Mouse (Mus musculus) natural killer cell, adult 2 months (primary cell): ENCODE measurements around the gene Elf3.
"Not testable (repeated sequence)": the region's sequence is repeated elsewhere in the genome, so short reads cannot be mapped to it uniquely, and the experiment has no call there.

ENCODE experiments used
- DNase-seq, 2 experiments: peaks; one replicate each; pipeline ENCODE4 v3.0.0; 2022; ENCODE audit warnings: low spot score in 2 of 2

Elf3 gene

GRCm38 (mm10) chr1:135237131-135237851 is 21.1 kb downstream of the Elf3 start:
- no peak for DNase-seq

GRCm38 (mm10) chr1:135234771-135235170 is 23.6 kb downstream of the Elf3 start:
- DNase-seq, result no peak

GRCm38 (mm10) chr1:135233961-135234360 is 24.4 kb downstream of the Elf3 start:
- no peak for DNase-seq

DNA sequence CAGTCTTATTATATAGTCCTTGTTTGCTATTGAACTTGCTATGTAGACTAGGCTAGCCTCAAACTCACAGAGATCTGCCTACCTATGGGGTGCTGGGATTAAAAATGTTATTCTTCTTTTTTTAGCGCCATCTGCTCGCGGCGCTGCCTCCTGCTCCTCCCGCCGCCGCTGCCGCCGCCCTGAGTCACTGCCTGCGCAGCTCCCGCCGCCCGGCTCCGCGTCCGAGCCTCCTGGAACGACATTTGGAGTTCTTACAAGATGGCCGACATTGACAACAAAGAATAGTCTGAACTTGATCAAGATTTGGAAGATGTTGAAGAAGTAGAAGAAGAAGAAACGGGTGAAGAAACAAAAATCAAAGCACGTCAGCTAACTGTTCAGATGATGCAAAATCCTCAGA is 26.5 kb downstream of the Elf3 start:
- DNase-seq, result not testable (repeated sequence)

DNA sequence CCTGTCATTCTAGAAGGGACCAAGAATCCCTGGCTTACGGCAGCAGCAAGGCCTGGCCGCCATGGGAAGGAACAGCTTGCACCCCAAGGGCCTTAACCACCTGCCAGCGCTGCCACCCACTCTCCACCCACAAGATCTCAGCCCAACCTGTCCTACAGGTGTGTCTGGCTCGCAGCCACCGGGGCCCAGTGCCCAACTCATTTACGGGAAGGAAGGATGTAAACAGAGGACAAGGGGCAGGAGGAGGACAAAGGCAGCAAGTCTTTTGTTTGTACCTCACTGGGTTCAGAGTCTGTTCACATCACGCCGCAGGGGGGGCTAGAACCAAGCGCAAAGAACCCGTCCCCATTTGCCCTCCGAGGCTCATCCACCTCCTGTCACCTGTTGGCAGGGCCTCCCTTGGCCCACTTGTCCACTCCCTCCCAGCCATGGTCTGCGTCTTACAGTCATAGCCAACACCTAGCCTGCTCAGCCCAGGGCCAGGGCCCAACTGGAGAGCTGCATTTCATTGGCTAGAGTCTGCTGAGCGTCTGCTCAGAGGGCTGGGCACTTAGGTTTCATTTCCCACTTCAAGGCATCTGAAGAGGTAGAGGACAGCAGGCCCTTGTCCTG is 30.9 kb downstream of the Elf3 start:
- no peak for DNase-seq

DNA sequence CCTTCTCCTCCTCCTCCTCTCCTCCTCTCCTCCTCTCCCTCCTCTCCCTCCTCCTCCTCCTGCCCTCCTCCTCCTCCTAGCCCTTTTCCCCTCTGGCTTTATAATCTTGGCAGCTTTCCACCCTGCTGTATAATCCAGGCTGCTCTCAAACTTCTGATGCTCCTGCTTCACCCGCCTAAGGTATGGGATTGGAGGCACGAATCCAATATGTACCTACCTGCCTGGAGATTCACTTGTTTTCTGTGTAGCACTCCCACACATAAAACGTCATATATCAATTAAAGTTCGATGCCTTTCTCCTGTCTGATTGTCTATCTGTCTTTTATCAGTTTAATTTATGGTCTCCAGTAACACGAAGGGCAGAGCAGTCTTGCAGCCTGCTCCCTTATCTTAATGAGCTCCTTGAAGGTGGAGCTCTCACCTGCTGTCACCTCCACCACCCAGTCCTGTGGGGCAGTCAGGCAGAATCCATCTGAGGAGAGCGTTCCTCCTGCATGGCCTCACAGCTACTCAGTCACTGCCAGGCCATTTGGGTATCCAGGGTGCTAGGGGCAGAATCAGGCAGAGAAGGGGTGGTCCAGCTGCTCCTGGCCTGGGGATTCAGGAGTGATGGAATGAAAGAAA is 33.3 kb downstream of the Elf3 start:
- no peak for DNase-seq

DNA sequence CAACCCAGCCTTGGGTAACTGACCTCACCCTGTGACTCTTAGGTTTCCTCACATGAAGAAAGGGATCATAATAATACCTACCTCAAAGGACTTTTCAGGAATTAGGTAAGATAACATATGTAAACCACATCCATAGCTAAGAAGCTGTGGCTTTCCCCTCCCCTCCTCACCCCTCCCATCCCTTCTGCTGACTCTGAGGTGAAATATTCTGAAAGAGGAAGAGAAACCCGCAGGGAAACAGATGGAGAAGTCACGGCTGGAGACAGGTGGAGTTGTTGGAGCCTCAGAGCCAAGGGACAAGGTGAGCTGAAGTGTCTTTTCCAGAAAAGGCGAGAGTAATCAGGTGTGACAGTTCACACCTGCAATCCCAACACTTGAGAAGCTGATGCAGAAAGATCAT is 34.2 kb downstream of the Elf3 start:
- no peak for DNase-seq

DNA sequence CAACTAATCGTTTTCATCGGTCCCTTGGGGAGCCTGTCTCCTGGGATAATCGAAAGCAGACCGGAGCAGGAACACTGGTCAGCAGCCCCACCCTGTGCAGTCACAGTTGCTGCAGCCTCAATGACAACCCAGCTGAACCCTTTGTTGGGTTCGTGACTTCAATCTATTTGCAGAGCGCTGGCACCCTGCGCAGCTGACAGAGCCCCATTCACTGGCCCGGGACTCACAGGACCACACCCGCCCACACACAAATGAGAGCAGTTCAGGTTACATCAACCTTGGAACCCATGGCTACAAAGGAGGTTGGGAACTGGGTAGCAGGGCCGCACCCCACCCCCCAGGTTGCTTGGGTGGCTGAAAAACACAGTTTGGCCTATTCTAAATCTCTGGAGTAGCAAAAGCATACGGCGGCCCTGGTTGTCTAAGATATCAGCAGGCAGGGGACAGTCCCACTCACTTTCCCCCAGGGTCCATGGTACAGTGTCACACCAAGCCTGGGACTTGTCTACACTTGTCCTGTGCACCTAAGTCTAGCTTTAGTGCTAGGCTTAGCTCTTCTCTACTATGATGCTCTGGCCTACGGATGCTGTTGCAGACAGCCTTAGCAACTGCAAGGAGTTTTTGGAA is 40.6 kb downstream of the Elf3 start:
- no peak for DNase-seq

DNA sequence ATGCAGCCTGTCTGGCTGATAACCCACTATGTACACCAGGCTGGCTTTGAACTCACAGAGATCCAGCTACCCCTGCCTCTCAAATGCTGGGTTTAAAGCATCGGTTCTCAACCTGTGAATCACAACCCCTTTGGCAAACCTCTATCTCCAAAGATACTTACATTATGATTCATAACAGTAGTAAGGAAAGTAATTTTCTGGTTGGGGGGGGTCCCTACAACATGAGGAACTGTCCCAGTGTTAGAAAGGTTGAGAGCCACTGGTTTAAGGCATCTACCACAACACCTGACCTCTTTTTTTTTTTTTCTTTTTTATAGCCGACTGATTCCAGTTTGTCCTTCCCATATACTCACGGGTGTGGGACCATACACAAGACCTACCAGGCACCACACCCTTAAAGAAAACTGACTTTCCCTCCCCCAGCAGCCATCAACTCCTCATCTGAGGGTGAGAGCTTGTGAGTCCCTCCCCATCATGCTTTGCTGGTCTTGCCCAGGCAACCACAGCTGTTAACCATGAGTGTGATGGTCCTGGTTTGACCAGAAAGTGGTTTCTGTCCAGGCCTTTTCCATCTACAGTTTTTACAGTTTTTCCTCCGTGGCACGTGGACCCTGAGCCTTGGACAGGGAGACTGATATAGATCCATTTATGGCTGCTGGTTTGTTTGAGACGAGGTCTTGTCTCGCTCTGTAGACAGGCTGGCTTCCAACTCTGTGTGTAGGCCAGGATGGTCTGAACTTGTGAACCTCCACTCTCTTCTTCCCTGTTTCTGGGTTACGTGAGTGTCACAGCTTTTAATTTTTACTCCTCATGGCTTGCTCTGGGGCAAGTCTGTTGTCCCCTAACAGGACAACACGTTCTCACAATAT is 44.4 kb downstream of the Elf3 start:
- DNase-seq, result no peak

GRCm38 (mm10) chr1:135210421-135210820 is 47.9 kb downstream of the Elf3 start:
- DNase-seq, result no peak

GRCm38 (mm10) chr1:135208716-135209115 is 49.7 kb downstream of the Elf3 start:
- no peak for DNase-seq

- DNase-seq, result no peak
Observed at GRCm38 (mm10) chr1:135206586-135207339, 51.6 kb downstream of the Elf3 start.

DNA sequence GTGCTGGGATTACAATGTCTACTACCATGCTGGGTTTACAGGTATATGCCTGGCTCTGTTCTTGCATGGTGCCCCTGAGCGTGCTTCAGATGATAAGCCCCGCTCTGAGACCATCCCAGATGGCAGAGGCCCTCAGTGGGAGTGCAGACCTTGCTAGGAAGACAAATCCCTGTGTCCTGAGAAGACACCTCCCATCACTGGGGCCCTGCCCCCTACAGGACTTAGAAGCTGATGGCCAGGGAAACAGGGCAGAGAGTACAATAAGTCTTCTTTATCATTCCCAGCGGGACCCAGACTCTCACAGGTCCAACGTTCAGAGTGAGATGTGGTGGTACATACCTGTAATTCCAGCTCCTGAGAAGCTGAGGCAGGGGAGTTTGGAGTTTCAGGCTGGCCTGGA is 53.1 kb downstream of the Elf3 start:
- no peak for DNase-seq

DNA sequence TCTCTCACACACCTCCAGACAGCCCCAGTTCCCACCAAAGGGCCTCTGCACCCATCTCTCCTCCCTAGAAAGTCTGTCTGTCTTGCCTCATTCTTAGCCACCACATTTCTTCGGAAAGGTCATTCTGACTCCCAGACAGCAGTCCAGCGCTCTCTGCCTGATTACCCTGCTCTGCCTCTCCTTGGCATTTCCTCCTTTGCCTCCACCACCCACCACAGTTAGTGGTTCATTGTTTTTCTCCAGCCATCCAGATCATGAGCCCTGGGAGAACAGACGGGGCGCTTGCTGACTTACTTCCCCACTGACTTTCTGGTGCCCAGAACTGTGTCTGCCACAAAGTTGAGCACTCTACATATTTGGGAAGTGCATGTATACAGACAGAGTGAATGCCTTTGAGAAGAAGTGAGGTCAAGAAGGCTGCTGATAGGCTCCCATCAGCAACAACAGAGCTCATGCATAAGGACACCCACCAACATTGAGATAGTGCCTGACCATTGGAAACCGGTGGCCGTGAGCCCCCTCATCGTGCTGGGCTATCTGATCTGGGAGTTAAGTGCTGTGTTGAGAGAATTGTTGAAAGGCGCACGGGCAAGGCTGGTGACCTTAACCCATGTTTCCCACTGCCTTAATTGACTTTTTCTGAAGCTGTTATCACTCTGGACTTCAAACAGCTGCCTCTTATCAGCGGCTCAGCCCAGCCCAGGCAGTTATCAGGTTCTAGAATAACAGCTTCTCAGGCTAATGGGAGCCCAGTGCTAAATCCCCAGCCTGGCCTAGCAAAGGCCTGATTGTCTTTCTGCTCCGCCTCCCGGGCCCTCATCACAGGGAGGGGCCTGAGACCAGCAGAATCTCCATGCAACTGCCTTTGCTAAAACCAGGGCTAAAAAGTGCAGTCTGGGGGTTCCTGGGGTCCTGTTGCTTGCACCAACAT is 53.9 kb downstream of the Elf3 start:
- no peak for DNase-seq
